Mouse (Mus musculus): ENCODE results near the gene Rad51.

GRCm38 (mm10) chr2:119196316-119197108 is 83.9 kb downstream of the Rad51 start:
- TF ChIP-seq CTCF (IDR thresholded peaks at IDR 0.05; ENCODE audit: extremely low read depth, insufficient read depth, insufficient read length, insufficient replicate concordance), result no peak
- TF ChIP-seq POLR2A (IDR thresholded peaks at IDR 0.05; ENCODE audit: low read depth, low read length), result no peak
